Mouse (Mus musculus) skeletal muscle tissue, adult 2 months (tissue): ENCODE data around the gene Tead4.
"Not testable (repeated sequence)": the region's sequence is repeated elsewhere in the genome, so short reads cannot be mapped to it uniquely, and the experiment has no call there.

Source experiments
- DNase-seq: peaks from one replicate; pipeline ENCODE4 v3.0.0-alpha.2; 2012; ENCODE audit warnings: low read depth, low spot score

The Tead4 gene

DNA sequence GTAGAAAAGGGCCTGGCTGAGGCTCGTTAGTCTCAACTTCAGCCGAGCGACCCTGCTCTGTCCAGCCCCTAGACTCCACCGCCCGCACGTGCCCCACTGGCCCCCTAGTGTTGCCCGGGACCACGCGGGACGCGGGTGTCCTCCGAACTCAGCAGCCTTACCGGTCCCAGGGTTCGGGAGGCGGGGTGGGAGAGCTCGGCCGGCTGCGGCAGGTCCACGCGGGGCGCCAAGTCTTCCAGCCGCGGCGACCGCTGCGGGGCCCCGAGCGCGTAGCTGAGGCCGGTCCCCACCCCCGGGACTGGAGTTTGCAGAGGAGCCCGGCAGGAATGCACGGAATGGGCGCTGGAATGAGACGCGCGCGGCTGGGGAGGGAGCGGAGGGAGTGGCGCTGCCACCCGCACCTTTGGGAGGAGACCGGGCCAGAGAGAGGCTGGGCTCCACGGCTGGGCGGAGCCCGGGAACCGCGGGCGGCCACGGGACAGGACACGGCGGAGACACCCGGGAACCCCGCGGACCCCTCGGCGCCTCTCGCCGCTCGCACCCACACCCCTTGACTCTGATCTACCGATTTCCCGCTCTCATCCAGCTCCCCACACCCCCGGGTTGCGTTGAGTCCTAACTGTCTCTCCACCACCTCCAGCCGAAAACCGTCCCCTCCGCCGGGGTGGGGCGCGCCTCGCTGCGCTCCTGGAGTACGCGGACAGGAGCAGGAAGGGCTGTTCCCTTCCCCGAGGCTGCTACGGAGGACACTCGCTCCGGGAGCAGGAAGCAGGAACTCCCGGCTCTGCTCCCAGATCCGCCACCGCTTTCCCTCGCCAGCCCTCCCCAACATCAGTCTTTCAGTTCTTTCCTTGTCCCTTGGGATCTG is at the start of gene Tead4:
TSS of gene Tead4 (minus strand) at position 690 of the 868 bp plus-strand sequence.
- no peak for DNase-seq

DNA sequence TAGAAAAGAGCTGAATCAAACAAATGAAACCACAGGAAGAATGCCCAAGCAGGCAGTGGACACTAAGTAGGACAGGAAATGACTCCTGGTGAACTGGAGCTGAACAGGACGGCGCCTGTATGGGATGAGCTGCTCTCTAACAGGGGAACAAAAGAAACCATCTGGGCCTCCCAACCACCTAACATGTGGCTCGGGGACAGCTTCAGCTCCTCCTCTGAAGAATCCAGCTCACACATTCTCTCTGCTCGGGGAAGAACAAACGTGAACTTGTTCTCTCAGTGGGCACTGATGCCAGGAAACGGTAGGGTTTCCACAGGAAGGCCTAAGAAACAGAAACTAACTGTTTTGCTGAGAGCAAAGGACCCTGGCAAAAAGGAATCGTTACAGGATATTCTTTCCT is 49.1 kb upstream of the Tead4 start:
- no peak for DNase-seq

DNA sequence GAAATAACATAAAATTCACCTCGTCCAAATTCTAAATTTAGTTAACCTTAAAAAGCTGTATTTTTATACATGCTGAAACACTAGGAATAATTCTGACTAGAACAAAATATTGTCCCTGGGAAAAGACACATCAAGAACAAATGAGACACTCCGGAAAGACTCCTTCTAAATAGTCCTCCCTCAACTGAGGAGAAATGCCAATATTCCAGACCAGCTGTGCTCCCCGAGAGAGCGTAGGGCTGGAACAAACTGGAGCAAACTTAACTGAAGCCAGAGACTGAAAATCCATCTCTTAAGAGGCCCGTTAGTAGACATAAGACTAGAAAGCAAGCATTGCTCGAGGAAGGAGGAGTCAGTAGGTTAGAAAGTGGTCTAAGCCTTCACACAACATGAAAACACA is 46.2 kb upstream of the Tead4 start:
- no peak for DNase-seq

DNA sequence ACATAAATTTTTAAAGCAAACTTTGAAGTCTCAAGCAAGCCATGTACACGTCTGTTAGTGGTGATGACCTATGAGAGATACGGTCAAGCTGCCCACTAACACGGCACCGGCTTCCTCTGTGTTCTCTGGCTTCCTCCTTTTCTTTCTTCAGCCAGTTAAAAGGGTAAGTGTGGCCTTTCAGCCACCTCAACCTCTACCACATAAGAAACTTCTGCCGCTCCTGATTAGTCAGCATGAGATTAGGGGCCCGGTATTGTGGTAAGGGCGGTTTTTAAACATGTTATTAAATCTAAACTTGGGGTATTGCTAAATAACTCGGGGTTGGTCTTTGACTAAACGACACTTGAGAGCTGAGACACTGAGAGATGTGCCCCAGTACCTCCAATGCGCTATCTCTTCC is 45.0 kb upstream of the Tead4 start:
- DNase-seq = no peak

DNA sequence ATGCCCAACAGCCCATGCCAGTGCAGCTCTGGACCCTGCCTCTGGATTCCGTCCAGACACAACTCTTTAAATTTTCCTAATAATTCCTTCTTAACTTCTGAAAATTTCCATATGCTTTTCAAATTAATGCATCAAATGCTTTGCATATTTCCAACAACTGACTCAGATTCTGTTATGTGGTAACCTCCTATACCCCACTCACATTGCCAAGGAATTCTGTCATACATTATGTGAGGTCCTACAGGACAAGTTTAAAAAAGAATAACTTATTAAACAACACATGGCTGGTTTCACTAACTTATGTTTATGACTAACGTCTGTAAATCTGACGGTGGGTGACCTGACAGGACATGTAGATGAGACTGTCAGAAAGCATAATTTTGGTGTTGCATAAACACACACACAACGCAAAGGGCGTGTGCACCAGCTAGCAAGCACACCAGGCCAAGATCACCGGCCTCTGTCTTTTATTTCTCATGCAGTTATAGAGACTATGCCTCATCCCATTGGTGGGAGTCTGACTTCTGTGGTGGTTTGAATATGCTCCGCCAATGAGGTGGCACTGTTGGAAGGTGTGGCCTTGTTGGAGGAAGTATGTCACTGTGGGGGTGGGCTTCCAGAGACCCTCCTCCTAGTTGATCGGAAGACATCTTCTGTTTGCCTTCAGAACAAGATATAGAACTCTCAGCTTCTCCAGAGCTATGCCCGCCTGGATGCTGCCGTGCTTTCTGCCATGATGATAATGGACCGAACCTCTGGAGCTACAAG is 41.5 kb upstream of the Tead4 start:
- DNase-seq = no peak

DNA sequence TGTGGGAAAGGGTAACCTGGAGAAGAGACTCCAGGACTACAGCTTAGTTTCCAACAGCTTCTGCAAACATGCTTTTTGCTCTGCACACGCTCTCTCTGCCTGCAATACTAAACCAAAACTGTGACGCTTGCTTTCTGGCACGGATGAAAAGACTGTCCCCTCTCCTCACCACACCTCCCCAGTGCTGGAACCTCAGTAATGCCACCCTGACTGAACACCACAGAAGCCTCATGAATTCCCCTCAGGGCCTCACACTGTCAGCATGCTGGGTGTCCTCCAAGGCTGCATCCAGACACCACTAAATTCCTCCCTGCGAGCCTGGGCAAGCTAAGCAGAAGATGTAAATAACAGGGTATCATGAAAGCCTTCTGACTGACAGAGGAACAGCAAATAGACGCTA is 38.3 kb upstream of the Tead4 start:
- no peak for DNase-seq

DNA sequence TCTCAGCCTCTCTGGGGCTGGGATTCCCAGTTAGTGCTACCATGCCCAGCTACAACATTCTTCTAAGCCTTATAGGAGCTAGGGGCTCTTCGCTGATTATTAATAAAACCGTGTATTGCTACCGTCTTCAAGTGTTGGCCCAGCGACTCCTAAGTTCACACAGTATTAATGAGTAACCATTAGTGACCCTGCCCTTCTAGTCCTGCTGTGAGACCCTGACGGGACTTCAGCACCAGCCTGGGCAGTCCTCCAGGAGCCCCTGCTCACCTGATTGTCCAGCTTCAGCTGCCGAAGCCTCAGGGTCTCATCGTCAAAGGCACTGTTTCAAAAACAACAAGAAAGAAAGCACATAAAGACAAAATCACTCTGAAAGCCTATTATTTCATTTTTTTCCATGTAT is 36.8 kb upstream of the Tead4 start:
- DNase-seq = no peak

DNA sequence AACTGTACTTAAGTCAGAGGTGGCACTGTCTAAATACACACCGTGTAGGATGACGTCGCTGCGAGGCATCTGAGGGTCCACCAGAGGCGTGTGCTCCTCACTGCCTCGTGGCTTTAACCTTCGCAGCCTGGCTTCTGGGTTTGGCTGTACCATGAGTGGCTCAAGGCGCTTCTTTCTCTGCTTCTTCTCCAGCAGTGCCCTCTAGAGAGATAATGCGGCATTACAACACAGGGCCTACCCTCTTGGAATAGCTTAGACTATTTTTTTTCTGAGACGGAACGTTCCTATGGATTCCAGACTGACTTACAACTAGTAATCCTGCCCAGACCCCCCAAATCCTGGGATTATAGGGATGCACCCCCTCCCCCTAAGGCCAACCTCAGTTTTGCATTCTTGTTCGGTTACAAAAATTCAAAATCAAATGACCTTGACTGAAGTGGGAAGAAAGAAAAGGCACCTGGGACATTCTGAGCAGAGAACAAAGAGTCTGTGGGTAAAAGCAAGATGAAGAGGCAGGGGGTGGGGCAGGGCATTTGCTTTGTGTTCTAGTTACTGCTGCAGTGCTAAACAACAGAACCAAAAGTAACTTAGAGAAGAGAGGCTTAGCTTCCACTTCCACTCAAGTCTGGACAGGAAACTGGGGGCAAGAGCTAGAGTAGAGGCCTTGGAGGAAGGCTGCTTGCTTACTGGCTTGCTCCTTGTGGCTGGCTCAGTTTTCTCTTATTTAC is 33.9 kb upstream of the Tead4 start:
- no peak for DNase-seq

DNA sequence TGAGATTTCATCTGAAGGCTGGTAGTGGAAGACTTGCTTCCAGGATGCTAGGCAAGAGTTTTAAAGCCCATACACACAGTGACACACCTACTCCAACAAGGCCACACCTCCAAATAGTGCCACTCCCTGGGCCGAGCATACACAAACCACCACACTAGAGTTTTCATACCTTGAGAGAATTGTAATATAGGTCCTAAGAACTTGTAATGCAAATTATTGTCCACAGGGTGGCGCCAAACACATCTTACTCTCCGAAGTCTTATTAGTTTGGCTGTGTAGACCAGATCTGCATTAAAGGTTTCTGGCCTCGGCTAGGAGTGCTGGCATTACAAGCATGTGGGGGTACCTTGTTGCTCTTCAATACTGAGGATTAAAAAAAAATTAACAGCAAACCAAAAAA is 17.7 kb upstream of the Tead4 start:
- peak; percentile 65 for DNase-seq

DNA sequence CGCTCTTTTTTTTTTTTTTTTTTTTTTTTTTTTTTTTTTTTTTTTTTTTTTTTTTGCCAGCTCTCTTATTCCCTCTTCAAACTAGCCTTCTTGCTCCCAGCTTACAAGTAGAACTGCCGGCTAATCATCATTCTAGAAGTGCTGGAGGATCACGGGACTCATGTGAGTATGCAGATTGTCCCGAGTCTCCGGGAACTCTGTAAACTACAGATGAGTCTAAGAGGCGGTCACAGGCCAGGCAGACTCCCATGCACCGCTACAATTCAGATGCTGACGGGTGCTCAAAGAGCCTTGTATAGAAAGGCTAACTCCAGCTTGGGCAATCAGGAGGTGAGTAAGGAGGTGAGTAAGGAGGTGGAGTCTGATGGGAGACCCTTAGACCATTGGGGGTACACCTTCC is 15.0 kb upstream of the Tead4 start:
- DNase-seq = no peak

DNA sequence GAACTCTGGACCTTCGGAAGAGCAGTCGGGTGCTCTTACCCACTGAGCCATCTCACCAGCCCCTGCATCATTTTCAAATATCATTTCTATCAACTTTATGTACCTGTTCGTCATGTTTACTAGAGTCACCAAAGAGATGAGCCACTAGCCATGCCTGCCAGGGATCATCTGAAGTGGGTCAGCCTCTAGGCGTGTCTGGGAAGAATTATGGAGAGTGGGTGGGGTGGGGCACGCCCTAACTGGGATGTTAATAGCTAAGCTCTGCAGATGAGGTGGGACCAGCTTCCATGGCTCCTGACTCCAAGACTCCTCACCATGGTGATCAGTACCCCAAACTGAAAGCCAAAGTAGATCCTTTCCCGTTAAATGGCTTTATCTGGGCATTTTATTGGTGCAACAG is 14.2 kb upstream of the Tead4 start:
- DNase-seq = no peak

DNA sequence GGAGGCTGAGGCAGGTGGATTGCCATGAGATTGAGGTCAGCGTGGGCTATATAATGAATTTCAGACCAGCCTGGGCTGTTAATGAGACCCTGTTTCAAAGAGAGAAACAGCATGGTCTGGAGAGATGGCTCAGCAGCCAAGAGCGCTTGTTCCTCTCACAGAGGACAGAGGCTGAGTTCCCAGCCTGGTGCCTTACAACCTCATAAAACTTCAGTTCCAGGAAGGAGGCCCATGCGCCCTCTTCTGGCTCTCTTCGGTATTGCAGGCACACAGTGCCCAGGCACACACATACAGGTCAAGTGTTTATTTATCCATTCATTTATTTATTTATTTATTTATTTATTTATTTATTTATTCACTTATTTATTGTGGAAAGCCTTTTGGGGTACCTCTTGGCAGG is 7.7 kb upstream of the Tead4 start:
- DNase-seq = peak; percentile 70

DNA sequence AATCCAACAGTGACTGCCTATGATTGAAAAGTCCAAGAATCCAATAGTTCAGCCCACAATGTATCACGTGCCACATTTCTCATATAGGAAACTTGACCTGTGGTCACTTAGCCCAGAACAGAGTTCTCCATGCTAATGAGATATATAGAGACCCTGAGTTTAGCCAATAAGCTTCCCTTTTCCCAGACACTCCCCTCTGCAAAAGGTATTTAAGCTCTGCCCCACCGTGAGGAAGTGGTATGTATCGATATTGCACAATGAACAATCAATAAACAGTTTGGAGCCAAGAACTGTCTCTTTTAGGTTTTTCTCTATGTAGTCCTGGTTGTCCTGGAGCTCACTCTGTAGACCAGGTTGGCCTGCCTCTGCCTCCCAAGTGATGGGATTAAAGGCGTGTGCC is 4.2 kb upstream of the Tead4 start:
- no peak for DNase-seq

DNA sequence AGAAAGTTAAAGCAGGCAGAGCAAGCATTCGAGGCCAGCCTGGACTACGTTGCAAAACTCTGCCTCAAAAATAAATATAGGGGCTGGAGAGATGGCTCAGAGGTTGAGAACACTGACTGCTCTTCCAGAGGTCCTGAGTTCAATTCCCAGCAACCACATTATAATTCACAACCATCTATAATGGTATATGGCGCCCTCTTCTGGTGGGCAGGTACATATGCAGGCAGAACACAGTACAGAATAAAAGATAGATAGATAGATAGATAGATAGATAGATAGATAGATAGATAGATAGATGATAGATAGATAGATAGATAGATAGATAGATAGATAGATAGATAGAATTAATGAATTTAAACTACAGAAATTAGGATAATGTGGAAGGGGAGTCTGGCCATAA is 2.0 kb upstream of the Tead4 start:
- DNase-seq = not testable (repeated sequence)

DNA sequence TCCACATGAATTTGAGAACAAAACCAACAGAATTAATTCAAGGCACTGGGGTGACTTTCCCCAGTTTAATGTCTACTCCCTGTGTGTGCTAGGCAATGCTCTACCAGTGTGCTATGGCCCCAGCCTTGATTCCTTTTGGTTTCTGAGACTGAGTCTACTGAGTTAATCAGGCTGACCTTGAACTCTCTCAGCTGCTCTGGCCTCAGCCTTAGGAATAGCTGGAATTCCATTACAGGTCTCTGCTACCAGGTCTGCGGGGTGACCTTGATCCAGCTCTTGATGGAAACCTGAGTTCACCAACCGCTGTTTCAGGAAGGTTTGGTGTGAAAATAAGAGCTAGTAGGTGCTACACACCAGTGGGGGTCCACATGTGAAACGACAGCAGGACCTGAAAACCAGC is 1.3 kb upstream of the Tead4 start:
- no peak for DNase-seq

DNA sequence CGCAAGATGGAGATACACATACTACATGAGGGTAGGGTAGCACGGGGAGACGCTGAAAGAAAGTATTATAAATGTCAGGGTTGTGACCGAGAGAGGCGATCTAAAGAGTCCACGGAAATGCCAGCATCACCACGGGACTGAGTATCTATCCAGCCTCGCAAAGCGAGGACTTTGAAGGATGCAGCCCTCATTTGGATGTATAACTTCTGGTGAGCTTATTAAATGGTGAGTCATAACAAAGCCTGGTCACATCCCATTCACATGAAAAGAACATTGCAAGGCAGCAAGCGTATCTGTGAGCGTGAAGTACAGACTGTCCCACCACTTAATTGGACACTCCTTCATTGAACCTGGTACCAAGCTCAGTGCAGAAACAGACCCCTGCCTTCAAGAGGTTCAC is 835 bp upstream of the Tead4 start:
- DNase-seq = no peak

DNA sequence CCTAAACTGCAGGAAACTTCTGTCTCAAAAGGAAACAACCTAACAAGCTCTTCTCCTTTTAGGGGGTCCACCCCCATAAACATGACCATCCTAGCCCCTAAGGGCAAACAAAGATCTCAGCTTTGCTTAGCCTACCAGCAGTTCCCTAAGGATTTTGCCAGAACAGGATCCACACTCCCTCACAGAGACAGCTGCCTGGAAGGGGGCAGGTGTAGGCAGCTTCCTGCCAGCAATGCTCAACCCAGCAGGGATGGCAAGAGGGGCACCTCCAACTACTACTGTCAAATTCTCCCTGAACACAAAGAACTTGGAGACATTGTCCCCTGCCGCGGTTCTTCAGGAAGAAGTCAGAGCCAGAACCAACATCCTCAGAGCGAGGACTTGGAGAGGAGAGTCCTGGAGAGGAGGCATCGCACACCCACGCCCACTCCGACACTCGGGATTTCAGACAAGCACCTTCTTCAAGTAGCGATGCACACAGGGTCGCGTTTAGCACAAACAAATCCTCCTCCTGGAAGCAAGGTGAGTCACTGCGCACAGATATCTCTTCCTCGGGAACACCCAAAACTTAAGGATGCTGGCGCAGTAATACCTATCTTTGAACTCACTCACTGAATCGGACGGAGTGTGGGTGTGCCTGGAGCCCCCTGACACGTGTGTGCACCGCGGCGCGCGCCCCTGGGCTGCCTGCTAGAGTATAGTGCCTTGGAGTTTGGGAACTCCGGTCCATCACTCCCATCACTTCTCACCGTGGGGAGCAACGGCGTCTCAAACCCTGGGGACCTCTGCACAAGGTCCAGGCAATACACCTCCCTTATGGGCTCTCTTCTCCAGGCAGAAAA is 1.1 kb downstream of the Tead4 start:
- DNase-seq = no peak

DNA sequence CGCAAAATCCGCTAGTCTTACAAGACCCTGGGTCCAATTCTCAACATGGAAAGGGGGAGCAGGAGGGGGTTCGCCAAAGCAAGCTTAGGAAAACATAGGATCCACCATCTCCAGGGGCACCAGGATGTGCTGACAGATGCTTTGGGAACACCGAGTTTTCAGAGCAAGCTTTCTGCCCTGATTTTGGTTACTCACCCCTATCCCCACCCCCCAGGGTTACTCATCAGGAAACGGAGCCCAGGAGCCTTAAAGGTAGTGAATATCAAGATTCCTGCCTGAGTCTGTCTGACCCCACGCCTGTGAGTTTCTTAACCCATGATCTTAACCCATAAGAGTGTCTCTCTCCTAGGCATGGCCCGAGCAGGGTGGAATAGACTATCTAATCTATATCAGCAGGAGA is 2.4 kb downstream of the Tead4 start:
- no peak for DNase-seq

DNA sequence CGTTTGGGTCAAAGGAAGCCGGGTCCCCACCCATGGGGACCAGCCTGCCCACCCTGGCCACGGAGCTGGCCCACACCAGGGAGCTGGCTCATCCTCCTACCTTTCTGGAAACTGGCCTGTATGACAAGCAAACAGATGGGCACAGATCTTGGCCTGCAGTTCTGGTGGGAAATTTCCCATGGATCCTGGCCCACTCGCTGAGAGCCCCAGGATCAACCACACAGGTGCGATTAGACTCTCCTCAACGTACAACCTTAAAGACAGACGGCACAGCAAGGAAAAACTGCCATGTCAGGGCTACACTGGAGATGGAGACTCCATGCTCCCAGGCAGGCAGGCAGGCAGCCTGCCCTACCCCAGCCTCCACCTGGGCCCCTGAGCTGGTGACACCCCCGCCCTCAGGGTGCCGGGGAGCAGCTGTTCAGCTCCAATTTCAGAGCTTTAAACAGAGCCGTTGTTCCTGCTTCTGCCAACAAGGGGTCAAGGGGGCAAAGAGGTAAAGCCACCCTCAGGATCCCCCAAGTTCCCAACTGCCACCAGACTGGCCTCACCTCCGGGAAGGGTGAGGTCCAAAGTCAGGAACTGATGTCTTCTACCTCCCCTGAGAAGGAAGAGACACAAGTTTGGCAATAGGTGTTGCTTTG is 3.8 kb downstream of the Tead4 start:
- DNase-seq = peak; percentile 40

DNA sequence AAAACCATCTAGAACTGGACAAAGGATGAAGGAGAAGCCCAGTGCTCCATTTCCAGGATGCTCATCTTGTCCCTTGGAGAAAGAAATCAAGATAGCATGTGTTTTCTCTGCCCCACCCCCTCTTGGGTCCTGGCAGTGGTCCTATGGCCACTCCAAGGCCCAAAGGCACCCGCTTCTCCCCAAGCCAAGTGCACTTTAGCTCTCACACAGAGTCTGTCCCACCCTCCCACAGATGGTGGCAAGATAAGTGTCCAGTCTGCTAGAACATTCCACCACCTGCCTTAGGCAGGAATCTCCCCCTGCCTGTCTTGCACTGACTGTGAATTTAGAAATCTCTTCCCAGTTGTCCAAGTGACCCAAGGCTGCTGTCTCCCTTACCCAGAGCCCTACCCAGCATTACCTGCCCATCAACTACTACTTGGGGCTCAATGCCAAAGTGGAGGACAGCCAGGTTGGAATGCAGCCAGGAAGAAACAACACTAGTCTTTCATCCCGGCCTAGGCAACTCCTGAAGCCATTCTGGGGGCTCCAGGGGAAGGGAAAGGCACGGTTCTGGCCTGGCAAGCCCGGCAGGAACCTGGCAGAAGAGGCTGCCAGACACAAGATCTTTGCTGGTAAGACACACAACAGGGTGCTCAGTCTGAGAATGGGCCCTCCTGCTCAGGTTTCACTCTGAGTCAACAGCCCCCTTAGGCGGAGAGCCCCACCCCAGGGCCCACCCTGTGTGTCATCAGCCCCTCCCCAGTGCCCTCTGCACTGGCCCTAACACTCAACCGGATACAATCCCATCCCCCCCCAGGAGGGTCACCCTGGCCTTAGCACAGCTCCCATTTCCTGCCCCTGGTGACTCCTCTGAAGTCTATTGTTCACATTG is 4.5 kb downstream of the Tead4 start:
- DNase-seq = peak; percentile 47
